Mouse (Mus musculus): Measurements from ENCODE around the gene Spef2. TPM values are rescaled to one million over a fixed set of nuclear protein-coding genes. Genes with fewer than 3 reads are reported as not detected.

Spef2 gene
- polyA plus RNA-seq, 1 experiment from 2014 or later = 2.1 TPM

GRCm38 (mm10) chr15:9608177-9608576 lies 140.5 kb downstream of the Spef2 start:
- WGBS = 74% methylated on average over 4 of the region's 4 CpGs
- no peaks in the 10 kb centered on the region for H3K4me1 ChIP-seq (ENCODE audit: control insufficient read depth, insufficient read depth, low read length)
- no peak for ATAC-seq

GRCm38 (mm10) chr15:9600088-9600455 lies 148.6 kb downstream of the Spef2 start:
- H3K4me1 ChIP-seq (ENCODE audit: control insufficient read depth, insufficient read depth, low read length) = no peaks in the 10 kb centered on the region
- H3K4me2 ChIP-seq (ENCODE audit: low read length) = no peak overlapping the region
- H3K4me3 ChIP-seq (ENCODE audit: low read depth, low read length) = no peak overlapping the region
- 95% methylated on average over 6 of the region's 6 CpGs for WGBS
- H3K9ac ChIP-seq (ENCODE audit: low read depth, low read length) = no peak overlapping the region
- no peak for ATAC-seq
- no peaks in the 10 kb centered on the region for H3K27me3 ChIP-seq (ENCODE audit: control insufficient read depth, insufficient read depth, low read depth, low read length)
- H3K9me3 ChIP-seq (replicated peaks; ENCODE audit: control insufficient read depth, low read length, poor library complexity, severe bottlenecking) = no peaks in the 10 kb centered on the region
- H3K36me3 ChIP-seq (ENCODE audit: control insufficient read depth, insufficient read depth, low read length) = no peaks in the 10 kb centered on the region
- no peak overlapping the region for H3K27ac ChIP-seq (ENCODE audit: low read length)

More at GRCm38 (mm10) chr15:9608177-9608576, 140.5 kb downstream of the Spef2 start:
- no peaks in the 10 kb centered on the region for H3K36me3 ChIP-seq (ENCODE audit: control insufficient read depth, insufficient read depth, low read length)
- H3K9ac ChIP-seq (ENCODE audit: low read depth, low read length) = no peak overlapping the region
- H3K4me3 ChIP-seq (ENCODE audit: low read depth, low read length) = no peak overlapping the region
- H3K27me3 ChIP-seq (ENCODE audit: control insufficient read depth, insufficient read depth, low read depth, low read length) = no peaks in the 10 kb centered on the region
- no peaks in the 10 kb centered on the region for H3K9me3 ChIP-seq (replicated peaks; ENCODE audit: control insufficient read depth, low read length, poor library complexity, severe bottlenecking)
- no peak overlapping the region for H3K4me2 ChIP-seq (ENCODE audit: low read length)
- no peak overlapping the region for H3K27ac ChIP-seq (ENCODE audit: low read length)

- H3K4me3 ChIP-seq (ENCODE audit: low read depth, low read length) = no peak overlapping the region
- no peaks in the 10 kb centered on the region for H3K27me3 ChIP-seq (ENCODE audit: control insufficient read depth, insufficient read depth, low read depth, low read length)
- no peaks in the 10 kb centered on the region for H3K4me1 ChIP-seq (ENCODE audit: control insufficient read depth, insufficient read depth, low read length)
- no peaks in the 10 kb centered on the region for H3K36me3 ChIP-seq (ENCODE audit: control insufficient read depth, insufficient read depth, low read length)
- H3K9ac ChIP-seq (ENCODE audit: low read depth, low read length) = no peak overlapping the region
- no peak overlapping the region for H3K4me2 ChIP-seq (ENCODE audit: low read length)
- no peaks in the 10 kb centered on the region for H3K9me3 ChIP-seq (replicated peaks; ENCODE audit: control insufficient read depth, low read length, poor library complexity, severe bottlenecking)
- ATAC-seq = no peak
- whole genome bisulfite sequencing = 83% methylated on average over 12 of the region's 12 CpGs
- no peak overlapping the region for H3K27ac ChIP-seq (ENCODE audit: low read length)
Measured at GRCm38 (mm10) chr15:9599382-9600087, 149.1 kb downstream of the Spef2 start.

- WGBS = 91% methylated on average over 6 of the region's 6 CpGs
- ATAC-seq = no peak
- Histone ChIP-seq H3K27ac (ENCODE audit: low read length) (no peak overlapping the region), H3K4me1 (ENCODE audit: control insufficient read depth, insufficient read depth, low read length) (no peaks in the 10 kb centered on the region), H3K4me2 (ENCODE audit: low read length) (no peak overlapping the region), H3K36me3 (ENCODE audit: control insufficient read depth, insufficient read depth, low read length) (no peaks in the 10 kb centered on the region), H3K4me3 (ENCODE audit: low read depth, low read length) (no peak overlapping the region), H3K9ac (ENCODE audit: low read depth, low read length) (no peak overlapping the region), H3K27me3 (ENCODE audit: control insufficient read depth, insufficient read depth, low read depth, low read length) (no peaks in the 10 kb centered on the region), H3K9me3 (replicated peaks; ENCODE audit: control insufficient read depth, low read length, poor library complexity, severe bottlenecking) (no peaks in the 10 kb centered on the region)
Measured at GRCm38 (mm10) chr15:9596298-9597060, 152.2 kb downstream of the Spef2 start.

- Histone ChIP-seq H3K27me3 (ENCODE audit: control insufficient read depth, insufficient read depth, low read depth, low read length) (no peaks in the 10 kb centered on the region), H3K4me1 (ENCODE audit: control insufficient read depth, insufficient read depth, low read length) (no peaks in the 10 kb centered on the region), H3K36me3 (ENCODE audit: control insufficient read depth, insufficient read depth, low read length) (no peaks in the 10 kb centered on the region), H3K4me3 (ENCODE audit: low read depth, low read length) (no peak overlapping the region), H3K27ac (ENCODE audit: low read length) (no peak overlapping the region), H3K9me3 (replicated peaks; ENCODE audit: control insufficient read depth, low read length, poor library complexity, severe bottlenecking) (no peaks in the 10 kb centered on the region), H3K9ac (ENCODE audit: low read depth, low read length) (no peak overlapping the region), H3K4me2 (ENCODE audit: low read length) (no peak overlapping the region)
- WGBS = 80% methylated on average over 4 of the region's 4 CpGs
- no peak for ATAC-seq
Measured at GRCm38 (mm10) chr15:9589939-9590338, 158.7 kb downstream of the Spef2 start.

- ATAC-seq = no peak
- Histone ChIP-seq H3K36me3 (ENCODE audit: control insufficient read depth, insufficient read depth, low read length) (no peaks in the 10 kb centered on the region), H3K9me3 (replicated peaks; ENCODE audit: control insufficient read depth, low read length, poor library complexity, severe bottlenecking) (no peaks in the 10 kb centered on the region), H3K4me2 (ENCODE audit: low read length) (no peak overlapping the region), H3K4me3 (ENCODE audit: low read depth, low read length) (no peak overlapping the region), H3K9ac (ENCODE audit: low read depth, low read length) (no peak overlapping the region), H3K4me1 (ENCODE audit: control insufficient read depth, insufficient read depth, low read length) (no peaks in the 10 kb centered on the region), H3K27ac (ENCODE audit: low read length) (no peak overlapping the region), H3K27me3 (ENCODE audit: control insufficient read depth, insufficient read depth, low read depth, low read length) (no peaks in the 10 kb centered on the region)
- WGBS = 86% methylated on average over 11 of the region's 11 CpGs
Measured at GRCm38 (mm10) chr15:9580470-9581280, 168.0 kb downstream of the Spef2 start.

GRCm38 (mm10) chr15:9577303-9577702 lies 171.4 kb downstream of the Spef2 start:
- Histone ChIP-seq H3K27me3 (ENCODE audit: control insufficient read depth, insufficient read depth, low read depth, low read length) (no peaks in the 10 kb centered on the region), H3K4me1 (ENCODE audit: control insufficient read depth, insufficient read depth, low read length) (no peaks in the 10 kb centered on the region), H3K27ac (ENCODE audit: low read length) (no peak overlapping the region), H3K4me2 (ENCODE audit: low read length) (no peak overlapping the region), H3K9ac (ENCODE audit: low read depth, low read length) (no peak overlapping the region), H3K36me3 (ENCODE audit: control insufficient read depth, insufficient read depth, low read length) (no peaks in the 10 kb centered on the region), H3K9me3 (replicated peaks; ENCODE audit: control insufficient read depth, low read length, poor library complexity, severe bottlenecking) (no peaks in the 10 kb centered on the region), H3K4me3 (ENCODE audit: low read depth, low read length) (no peak overlapping the region)
- no peak for ATAC-seq
- WGBS = 85% methylated on average over 4 of the region's 4 CpGs

- ATAC-seq = no peak
- H3K4me1 ChIP-seq (ENCODE audit: control insufficient read depth, insufficient read depth, low read length) = no peaks in the 10 kb centered on the region
- no peaks in the 10 kb centered on the region for H3K27me3 ChIP-seq (ENCODE audit: control insufficient read depth, insufficient read depth, low read depth, low read length)
- no peak overlapping the region for H3K27ac ChIP-seq (ENCODE audit: low read length)
- no peak overlapping the region for H3K4me2 ChIP-seq (ENCODE audit: low read length)
- H3K36me3 ChIP-seq (ENCODE audit: control insufficient read depth, insufficient read depth, low read length) = no peaks in the 10 kb centered on the region
- H3K4me3 ChIP-seq (ENCODE audit: low read depth, low read length) = no peak overlapping the region
- H3K9me3 ChIP-seq (replicated peaks; ENCODE audit: control insufficient read depth, low read length, poor library complexity, severe bottlenecking) = no peaks in the 10 kb centered on the region
- 90% methylated on average over 5 of the region's 5 CpGs for WGBS
- H3K9ac ChIP-seq (ENCODE audit: low read depth, low read length) = no peak overlapping the region
Measured at GRCm38 (mm10) chr15:9574796-9575195, 173.9 kb downstream of the Spef2 start.

- Histone ChIP-seq H3K36me3 (ENCODE audit: control insufficient read depth, insufficient read depth, low read length) (no peaks in the 10 kb centered on the region), H3K27me3 (ENCODE audit: control insufficient read depth, insufficient read depth, low read depth, low read length) (no peaks in the 10 kb centered on the region), H3K9ac (ENCODE audit: low read depth, low read length) (no peak overlapping the region), H3K27ac (ENCODE audit: low read length) (no peak overlapping the region), H3K4me2 (ENCODE audit: low read length) (no peak overlapping the region), H3K4me1 (ENCODE audit: control insufficient read depth, insufficient read depth, low read length) (no peaks in the 10 kb centered on the region), H3K9me3 (replicated peaks; ENCODE audit: control insufficient read depth, low read length, poor library complexity, severe bottlenecking) (no peaks in the 10 kb centered on the region), H3K4me3 (ENCODE audit: low read depth, low read length) (no peak overlapping the region)
- no peak for ATAC-seq
- WGBS = 89% methylated on average over 4 of the region's 4 CpGs
Measured at GRCm38 (mm10) chr15:9573361-9573760, 175.3 kb downstream of the Spef2 start.
